Mouse (Mus musculus) ES-Bruce4 (cell line): ENCODE data around the gene Os9.

Experiments used
- CTCF ChIP-seq: IDR thresholded peaks from one replicate; pipeline ENCODE4 v1.8.1; 2011; ENCODE audit warnings: low read depth, low read length
- EP300 ChIP-seq: IDR thresholded peaks from 2 replicates; pipeline ENCODE4 v1.6.1; 2011; ENCODE audit warnings: low read depth, low read length; ENCODE audit not compliant: insufficient read depth
- POLR2A ChIP-seq: IDR thresholded peaks from one replicate; pipeline ENCODE4 v1.8.1; 2011; ENCODE audit warnings: low read length; ENCODE audit not compliant: insufficient read depth

DNA sequence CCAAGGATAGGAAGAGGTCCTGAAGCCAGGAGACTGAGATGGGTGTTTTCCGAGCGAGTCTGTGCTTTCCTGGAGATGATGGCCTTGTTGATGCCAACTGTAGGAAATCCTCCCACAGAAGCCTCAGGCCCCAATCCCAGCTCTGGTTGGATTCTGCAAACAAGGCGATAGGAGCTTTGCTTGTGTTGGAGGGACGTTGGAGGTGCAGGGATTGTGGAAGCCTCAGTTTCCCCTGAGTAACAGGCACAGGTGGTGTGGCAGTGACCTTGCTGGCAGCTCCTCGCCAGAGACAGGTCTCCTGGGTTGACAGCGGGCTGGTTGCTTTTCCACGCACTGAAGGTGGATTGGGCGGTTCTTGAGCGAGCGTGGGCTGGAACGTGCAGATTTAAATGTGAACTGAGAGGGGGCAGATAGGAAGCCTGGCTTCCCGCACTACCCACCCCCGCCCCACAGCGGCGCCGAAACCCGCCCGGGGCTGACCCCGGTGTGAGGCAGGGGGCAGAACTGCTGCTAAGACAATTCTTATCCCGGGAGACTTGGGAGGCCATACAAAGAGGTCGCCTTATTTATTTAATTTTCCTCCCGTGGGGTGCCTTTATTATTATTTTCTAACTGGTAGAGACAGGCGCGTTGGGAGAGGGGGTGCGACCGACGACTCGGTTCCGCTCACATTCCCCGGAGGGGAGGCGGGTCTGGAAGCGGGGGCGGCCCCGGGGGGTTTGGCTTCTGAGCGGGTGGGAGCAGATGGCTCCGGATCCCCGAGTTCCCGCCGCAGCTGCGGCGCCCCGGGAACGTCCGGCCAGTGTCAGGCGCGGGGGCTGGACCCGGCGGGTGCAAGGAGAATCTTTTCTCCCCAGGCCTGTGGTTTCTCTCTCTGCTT lies 39.8 kb downstream of the Os9 start:
- no peak for TF ChIP-seq POLR2A
- TF ChIP-seq CTCF = no peak
- no peak for TF ChIP-seq EP300
